Mouse (Mus musculus) cerebellum, adult 9-11 months (tissue): Measurements from ENCODE around the gene Tab1.
A peak's percentile ranks its signal among the peaks of the same experiment; 100 is the strongest.

Experiments used
- DNase-seq: peaks from one replicate; pipeline ENCODE4 v3.0.0; 2022

Tab1 gene

DNA sequence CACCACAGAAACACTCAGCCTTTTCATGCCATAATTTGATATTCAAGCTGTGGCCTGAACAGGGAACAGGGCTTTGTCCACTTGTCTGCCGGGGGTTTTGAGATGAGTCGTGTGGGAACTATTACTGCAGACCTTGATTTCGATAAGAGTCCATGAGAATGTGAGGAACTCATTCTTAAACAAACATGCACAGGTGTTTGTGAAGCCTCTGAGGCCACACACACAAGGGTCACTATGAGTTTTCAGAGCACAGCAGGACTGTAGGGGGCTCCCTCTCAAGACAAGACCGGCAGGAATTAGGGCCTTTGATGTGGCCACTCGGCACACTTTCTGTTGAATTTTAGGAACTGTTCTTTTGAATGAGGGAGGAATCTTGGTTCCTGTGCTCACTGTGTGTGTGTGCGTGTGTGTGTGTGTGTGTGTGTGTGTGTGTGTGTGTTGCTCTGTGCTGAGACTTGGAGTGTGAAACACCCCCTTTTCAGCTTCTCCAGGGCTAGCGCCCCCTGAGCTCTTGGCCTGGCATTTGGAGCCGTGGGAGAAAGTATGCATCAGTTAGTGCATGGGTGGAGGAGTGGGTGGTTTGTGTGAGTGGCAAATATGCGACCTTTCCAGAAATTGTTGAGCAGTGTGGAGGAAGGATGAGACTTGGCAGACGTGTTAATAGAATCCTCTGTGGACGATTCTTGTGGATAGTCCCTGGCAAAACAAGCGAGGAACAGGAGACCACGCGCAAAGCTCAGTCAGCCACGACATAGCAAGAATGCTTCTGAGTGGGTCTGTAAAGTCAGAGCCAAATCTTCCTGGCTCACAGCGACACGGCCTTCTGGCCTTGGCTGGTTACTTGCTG, 5.2 kb downstream of the Tab1 start:
- DNase-seq = no peak

DNA sequence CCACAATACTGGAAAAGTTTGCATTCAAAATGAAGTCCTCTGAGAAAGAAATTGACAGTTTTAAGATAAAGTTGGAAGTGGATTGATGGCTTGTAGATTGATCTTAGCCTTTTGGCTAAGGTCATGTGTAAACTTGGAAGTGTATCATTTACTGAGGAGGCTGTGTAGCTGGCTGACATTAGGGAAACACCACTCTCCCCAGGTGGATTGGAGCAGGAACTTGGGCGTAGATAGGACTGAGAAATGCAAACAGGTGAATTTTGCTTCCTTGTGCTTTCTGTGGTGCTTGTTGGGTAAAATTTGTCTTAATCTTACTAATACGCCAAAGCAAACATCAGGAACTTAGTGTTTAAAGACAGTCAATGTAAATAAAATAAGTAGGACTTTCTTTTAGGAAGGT, 7.4 kb downstream of the Tab1 start:
- DNase-seq = no peak

DNA sequence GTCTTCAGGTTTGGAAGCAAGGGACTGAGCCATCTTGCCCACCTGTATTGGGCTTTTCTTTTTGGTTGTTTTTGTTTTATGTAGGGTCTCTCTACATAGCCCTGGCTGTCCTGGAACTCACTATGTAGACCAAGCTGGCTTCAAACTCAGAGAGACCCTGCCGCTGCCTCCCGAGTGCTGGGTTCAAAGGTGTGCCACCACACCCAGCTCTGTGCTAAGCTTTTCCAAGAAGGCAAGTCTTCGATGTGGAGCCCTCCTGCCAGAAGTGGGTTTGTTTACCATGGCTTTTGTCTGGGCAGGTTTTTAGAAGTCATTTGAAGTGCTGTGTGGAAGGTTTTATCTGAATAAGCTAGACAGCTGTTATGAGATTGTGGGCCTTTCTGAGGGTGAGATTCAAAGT, 8.0 kb downstream of the Tab1 start:
- no peak for DNase-seq

DNA sequence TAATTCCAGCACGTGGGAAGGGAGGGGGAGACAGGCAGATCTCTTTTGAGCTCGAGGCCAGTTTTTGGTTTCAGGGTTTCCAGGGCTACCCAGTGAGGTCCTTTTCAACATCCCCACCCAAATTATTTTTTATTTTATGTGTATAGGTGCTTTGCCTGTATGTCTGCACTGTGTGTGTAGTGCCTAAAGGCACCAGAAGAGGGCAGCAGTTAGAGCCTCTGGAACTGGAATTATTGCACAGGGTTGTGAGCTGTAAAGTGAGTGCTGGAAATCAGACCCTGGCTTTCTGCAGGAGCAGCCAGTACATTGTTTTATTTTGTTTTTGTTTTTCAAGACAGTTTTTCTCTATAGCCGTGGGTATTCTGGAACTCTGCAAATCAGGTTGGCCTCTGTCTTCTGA, 9.2 kb downstream of the Tab1 start:
- DNase-seq = no peak

DNA sequence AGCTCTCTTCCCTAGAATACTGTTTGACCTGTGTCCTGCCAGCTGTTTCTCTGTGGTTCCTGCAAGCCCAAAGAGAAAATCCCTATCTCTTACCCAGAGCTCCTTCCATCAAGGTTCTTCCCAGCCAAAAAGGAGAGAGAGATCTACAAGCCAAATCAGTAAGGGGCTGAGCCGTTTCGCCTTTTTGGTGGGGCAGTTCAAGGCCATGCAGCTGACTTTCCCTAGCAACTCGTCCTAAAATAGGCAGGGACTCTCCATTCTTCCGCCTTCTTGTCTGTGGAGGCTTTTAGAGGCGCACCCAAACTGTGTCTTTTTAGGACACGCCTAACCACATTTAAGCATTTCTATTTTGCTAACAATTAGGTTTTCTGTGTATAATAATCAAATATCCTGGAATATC, 10.8 kb downstream of the Tab1 start:
- no peak for DNase-seq

DNA sequence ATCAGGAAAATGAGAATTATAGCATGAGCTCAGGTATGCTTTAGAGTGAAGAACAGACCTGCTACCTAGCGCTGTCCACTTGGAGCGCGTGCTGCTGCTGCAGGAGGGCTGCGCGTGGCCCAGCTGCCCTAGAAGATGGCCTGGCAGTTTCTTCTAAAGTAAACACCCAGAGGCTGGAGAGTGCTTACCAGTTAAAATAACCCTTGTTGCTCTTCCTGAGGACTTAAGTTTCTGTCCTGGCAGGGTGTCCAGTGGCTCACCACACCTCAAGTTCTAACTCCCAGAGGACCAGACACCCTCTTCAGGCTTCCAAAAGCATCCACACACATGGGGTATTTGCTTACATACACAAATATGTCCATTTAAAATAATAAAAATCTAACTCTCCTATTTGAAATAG, 12.5 kb downstream of the Tab1 start:
- DNase-seq = no peak

DNA sequence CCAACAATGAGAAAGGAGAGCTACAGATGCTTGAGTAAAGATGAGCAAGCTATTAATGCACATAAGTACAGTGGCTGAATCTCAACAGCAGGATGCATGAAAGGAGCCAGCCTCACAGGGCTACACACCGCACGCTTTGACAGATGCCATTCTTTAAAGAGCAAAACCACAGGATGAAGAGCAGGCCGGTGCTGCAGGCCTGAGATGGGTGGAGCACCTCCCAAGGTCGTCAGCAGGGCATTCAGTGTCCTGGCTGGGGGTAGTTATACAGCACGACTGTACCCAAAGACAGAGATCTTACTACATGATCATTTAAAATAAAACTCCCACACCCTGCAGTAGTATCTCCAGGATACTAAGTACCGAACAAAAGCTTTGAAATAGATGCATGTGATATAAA, 13.2 kb downstream of the Tab1 start:
- no peak for DNase-seq

DNA sequence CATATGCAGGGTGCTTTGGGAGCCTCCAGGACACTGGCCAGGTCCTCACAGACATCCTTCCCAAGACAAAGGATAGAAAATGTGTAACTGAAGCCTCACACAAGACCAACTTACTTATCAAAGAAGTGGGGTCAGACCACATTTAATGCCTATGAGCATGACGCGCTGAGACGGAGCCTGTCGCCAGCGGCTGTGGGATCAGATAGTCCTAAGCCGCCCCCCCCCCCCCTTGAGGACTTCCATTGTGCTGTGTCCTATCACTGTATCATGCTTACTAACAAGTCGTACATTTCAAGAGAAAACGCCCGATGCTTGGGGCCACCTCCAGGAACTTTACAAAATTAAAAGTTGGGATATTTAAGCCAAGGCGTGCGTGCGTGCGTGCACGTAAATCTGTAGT, 14.2 kb downstream of the Tab1 start:
- DNase-seq = no peak

DNA sequence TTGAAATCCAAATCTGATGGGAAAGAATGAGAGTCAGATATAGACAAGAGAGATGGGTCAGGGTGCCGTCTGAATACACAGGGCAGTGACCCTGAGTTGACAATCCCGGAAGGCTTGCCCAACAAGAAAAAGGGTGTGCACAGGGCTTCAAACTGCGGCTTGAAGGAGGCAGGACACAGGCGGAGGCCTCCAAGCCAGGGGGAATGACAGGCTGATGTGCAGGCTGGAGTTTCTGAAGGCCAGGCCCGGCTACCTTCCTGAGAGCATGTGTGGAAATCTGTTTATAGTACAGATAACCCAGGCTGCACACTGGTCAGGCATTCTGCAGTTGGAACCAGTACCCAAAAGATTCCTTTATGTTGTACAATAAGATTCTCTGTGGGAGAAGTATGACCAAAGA, 14.6 kb downstream of the Tab1 start:
- no peak for DNase-seq

DNA sequence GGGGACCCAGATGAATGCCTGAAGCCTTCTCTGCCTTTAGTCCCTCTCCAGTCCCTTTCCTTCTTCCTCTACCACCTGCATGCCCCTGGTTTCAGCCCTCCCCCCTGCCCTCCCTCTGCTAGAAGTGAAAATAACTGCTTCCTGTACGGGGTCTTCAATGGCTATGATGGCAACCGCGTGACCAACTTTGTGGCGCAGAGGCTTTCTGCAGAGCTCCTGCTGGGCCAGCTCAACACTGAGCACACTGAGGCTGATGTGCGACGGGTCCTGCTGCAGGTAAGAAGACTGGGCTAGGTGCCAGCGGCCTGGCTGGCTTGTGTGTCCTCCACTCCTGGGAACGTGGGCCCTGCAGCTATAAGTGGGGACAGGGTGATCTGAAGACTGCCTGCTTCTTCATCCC, 15.6 kb downstream of the Tab1 start:
- no peak for DNase-seq

DNA sequence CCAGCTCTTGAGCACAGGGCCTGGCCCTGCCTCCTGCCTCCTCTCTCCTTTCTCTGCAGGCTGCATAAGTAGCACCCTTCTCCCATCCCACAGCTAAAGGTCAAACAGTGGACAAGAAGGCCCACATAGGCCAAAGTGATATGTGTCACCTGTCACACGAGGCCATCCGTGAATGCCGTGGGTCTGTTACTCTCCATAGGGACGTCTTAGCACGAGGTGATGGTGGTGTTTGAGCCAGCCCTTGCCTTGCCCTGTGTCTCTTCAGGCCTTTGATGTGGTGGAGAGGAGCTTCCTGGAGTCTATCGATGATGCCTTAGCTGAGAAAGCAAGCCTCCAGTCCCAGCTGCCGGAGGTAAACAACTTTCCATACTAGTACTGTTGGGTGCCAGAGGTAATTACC, 16.6 kb downstream of the Tab1 start:
- DNase-seq = no peak

DNA sequence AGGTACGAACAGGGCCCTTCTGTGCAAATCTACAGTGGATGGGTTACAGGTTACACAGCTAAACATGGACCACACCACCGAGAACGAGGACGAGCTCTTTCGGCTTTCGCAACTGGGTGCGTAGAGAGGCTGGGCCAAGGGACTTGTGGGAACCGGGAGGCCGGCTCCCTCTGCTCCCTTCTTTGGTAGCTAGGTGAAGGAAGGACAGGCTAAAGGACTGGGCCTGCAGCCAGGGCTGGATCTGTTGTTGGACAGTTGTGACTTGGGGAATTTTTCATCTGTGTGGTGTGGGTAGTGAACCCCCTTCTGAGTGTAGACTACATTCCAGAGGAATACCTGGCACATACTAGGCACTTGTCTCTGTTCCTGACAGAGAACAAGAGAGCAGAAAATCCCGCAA, 19.7 kb downstream of the Tab1 start:
- DNase-seq = no peak

DNA sequence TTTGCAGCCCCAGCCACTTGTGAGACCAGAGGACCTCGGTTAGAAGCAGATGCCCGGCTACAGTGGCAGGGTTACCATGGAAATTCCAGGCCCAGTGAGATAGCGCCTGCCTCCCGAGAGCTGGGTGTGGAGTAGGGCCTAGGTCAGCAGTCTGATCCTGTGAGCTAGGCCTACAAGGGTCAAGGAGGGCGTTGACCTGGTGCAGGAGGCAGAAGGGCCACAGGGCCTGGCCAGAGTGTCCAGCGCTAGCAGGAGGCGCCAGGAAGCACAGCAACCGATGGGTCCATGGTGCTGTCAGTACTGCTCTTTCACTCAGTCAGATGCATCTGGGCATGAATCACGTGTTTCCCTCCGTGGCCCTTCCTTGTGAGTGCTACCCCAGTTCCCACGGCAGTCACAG, 20.8 kb downstream of the Tab1 start:
- no peak for DNase-seq

DNA sequence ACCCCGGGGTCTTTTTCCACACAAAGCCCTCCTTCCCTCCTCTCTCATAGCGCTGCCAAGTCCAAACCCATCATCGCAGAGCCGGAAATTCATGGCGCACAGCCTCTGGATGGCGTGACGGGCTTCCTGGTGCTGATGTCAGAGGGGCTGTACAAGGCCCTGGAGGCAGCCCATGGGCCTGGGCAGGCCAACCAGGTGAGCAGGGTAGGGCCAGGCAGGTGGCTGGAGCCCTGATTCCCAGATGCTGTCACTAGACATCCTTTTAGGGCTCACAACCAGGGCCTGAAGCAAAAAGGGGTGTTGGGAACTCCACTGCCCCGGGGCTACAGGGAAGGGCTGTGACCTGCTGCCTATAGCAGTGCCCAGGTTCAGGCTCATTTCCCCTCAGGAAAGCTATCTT, 22.8 kb downstream of the Tab1 start:
- no peak for DNase-seq

DNA sequence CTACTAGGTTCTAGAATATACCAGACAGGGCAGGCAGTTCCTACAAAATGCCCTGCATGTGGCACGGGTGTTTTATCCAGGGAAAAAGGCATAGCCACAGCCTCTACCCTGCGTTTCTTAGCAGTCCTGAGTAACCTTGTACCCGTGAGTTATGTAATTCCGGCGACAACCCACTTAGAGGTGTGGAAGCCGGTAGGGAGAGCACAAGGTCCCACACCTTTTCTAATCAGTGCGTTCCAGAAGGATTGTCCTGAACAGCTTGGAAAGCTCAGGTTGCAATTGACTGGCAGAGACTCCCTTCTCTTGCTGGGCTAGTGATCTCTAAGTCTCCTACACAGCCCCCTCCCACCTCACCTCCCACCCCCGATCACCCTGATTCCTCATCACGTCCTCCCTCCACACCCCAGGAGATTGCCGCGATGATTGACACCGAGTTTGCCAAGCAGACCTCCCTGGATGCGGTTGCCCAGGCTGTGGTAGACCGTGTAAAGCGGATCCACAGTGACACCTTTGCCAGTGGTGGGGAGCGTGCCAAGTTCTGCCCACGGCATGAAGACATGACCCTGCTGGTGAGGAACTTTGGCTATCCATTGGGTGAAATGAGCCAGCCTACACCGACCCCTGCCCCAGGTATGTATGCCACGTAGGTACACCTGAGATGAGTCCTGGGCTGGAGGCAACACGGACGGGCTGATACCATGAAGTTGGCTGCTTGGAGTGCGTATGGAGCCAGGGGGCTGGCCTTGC, 24.4 kb downstream of the Tab1 start:
- DNase-seq = peak; percentile 54

DNA sequence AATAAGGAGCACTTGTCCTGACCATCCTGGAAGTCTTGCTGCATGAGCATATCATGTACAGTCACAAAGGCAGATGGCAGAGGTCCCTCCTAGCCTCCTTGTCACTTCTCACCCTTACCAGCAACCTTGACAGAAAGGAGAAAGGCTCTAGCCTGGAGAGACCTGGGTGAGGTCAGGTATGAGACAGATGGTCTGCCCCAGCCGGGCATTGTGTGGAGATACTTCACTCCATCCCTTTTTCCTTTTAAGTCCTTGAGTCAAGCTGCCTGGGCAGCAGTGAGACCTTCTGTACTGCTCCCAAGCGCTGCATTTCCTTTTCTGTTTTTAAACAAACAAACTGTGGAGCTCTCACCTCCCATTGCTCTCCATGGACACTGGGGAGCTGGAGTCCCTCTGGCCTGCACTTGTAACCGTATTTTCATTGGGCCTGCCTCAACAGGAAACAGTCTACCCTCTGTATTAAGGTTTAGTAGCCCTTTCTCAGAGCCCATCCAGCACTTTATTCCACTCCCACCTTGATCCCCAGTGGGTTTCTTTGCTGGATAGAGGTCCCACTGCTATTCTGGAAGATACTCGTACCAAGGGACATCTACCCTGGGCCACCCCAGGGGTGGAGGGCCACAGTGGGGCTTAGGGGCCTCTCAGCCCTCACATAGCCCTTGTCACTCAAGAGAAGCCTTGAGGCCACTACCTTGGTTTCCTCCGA, 25.2 kb downstream of the Tab1 start:
- no peak for DNase-seq

DNA sequence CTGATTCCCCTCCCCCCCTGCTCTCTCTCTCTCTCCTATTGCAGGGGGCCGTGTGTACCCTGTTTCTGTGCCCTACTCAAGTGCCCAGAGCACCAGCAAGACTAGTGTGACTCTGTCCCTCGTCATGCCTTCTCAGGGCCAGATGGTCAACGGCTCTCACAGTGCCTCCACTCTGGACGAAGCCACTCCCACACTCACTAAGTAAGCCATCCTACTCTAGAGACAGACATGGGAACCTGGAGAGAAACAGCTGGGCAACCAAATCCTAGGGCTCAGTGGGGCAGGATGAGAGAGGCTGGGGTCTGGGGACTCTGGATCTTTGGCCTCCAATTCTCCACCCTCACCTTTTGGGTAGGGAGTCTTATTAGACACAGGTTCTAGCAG, 25.8 kb downstream of the Tab1 start:
- no peak for DNase-seq

DNA sequence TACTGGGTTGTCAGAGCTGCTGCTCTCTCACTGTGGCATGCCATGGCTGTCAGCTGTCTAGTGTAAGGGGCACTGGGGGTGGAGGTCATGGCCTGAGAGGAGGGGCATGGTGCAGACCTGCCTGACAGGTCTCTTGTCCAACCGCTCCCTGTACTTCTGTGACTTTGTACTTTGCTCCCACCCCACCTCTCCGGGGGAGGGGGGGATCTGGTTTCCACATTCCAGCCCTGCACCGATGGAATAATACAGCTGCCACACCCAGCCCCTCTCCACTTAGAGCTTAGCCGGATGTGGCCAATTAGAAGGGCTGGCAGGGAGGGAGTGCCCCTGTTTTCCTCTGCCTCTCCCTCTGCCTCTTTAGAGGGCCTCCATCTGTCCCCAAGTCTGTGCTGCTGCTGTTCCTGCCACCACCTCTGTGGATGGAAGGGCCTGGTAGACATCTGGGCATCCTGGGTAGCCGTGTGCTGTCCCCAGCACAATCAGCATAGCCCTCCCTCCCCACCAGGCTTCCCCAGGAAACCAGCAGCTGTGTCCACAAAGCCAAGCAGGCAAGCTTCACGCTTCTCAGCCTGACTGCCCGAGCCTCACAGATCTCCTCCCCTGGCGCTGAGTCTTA, 26.5 kb downstream of the Tab1 start:
- no peak for DNase-seq

DNA sequence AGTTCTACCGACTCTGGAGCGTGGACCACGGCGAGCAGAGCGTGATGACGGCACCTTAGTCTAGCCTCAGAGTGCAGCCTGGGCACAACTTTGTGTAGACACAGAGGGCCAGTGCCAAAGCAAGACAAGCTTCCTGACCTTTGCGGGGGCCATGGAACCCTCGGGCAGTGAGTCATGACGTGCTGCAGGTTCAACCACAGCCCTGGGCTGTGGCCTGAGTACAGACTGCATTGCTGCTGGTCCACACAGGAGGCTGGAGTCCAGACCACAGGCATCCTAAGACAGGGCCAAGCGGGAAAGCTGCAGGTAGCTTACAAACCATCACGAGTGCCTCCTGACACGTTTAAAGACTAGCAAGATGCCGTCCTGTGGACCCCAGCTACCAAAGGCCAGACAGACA, 27.3 kb downstream of the Tab1 start:
- DNase-seq = no peak

DNA sequence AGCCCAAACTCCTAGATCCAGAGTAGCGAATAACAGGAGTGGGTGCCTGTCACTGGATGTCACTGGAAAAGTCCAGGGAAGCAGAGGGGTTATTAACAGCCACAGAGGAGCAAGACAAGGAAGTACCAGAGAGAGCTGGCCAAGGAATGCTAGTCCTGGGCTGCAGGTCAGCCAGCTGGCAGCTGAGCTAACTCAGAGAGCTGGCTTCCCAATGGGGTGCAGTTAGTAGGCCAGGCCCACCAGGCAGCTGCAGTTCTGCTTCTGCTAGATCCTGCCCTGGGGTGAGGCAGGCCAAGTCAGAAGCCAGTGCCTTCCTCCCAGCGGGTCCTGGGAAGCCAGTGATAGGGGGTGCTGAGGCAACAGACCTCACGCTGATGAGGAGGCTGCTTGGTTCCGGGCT, 27.8 kb downstream of the Tab1 start:
- peak; percentile 74 for DNase-seq

DNA sequence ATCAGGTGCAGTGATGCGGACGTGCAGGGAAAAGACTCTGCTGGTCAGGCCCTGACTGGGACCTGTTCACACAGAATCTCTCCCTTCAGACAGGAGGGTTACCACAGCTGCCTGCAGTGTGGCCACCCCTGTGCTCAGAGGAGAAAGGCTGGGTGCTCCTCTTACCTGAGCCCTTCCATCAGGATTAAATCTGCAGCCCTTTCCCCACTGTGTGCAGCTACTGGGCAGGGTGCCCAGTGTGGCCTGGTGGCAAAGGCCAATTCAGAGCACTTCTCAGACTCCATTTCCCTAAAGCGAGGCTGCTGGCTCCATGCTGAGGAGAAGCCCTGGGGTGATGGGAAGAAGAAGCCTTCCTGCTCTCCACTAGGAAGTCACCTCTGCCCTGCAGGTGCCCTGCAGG, 28.3 kb downstream of the Tab1 start:
- peak; percentile 63 for DNase-seq

DNA sequence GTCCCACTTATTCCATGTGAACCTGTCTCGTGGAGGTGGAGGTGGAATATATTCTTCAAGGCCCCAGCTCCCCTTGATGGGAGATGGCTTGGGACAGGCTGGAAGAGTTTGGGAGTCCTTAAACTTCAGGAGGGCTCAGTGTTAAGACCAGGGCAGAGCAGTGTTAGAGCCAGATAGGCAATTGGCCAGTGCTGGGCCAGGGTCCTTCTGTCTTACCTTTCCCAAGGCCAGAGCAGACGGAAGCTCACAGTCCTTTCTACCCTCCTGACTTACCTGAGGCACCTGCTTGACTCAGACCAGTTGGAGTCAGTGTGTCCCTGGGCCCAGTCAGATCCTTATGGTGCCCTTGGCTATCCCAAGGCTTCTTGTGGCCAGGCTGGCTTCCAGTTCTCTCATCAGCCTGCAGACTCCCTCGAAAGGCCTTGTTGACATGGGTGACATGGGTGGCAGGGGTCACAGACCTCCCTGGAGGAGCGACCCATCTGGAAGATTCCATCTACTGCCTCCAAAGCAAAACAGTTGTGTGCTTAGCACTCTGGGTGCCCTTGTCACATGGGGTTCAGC, 29.6 kb downstream of the Tab1 start:
- peak; percentile 72 for DNase-seq

DNA sequence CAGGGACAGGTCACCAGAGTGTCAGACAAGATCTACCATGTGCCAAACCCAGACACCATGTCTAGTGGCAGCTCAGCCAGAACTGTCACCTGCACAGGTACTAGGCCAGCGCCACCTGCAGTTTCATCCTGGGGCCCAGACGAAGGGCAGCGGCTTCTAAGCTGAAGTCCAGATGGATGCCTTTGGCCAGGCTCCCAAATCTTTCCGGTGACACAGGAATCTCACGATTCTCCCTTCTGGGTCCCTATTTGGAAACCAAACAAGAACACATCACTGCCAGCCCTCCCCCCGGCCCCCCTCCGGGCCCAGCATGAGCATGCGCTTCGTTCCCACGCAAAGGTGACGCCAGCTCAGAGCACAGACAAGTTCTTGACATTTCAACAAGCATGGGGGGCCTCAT, 30.3 kb downstream of the Tab1 start:
- DNase-seq = peak; percentile 99
